Mouse (Mus musculus): ENCODE results near the gene Armh3.

DNA sequence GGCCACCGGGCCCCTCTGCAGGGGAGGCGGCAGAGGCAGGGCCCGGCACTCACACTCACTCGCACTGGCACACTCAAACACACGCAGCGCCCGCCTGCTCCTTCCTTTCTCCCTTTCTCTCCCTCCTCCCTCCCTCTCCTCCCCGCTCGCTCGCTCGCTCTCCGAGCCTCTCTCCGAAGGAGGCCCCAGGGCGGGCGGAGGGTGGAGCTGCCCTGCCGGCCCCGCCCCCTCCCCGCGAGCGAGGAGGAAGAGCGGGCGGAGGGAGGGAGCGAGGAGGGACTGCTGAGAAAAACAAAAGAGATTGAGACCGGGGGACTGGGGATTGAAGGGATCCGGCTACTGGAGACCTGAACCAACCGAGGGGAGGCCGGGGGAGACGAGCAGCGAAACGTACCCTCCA lies 41.2 kb upstream of the Armh3 start:
- TF ChIP-seq CTCF (IDR thresholded peaks at IDR 0.05): no peak
- peak; percentile 64 for TF ChIP-seq POLR2A (IDR thresholded peaks at IDR 0.05; ENCODE audit: insufficient read depth, low read depth, low read length)
